In the genomic region with DNA sequence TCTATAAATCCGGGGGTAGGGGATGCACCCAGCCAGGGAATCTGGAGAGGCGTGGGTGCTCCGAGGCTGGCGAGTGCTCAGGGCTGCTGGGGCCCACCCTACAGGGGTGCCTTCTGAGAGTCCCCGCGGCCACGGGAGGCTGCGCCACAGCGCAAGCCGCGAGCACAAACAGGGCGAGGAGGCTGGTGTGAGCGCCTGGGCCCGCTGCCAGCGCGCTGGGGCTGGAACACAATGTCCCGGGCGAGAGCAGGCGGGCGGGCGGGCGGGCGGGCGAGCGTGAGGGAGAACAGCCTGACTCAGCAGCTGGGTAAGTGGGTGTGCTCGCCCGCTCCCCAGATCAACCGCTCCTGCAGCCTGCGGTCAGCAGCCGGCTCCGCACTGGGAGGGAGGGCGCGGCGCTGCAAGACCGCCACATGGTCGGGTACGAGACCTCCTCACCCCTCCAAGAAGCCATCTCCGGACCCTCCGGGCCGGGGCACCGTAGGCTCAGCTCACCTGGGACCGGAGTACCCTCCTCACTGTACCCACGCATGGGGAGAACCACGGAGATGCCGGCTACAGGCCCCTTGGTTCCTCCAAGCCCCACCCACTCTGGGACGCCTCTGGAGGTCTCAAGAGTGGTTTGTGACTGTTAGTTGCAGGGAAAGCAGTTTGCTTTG, we compare ENCODE assay signal across 8 mouse cellular contexts. TPM values are rescaled to one million over a fixed set of nuclear protein-coding genes. Genes with fewer than 3 reads are reported as not detected.
DNase-seq lines count a peak whose midpoint lies in the region; ATAC-seq and TF ChIP-seq lines count a peak whose summit lies in the region.

No protein-coding gene starts in this region.

- no peaks in the 10 kb centered on the region for H3K36me3 ChIP-seq in forebrain, embryonic 11.5 days (ENCODE audit: control insufficient read depth, insufficient read depth, low read length)
- H3K36me3 ChIP-seq in liver, postnatal 0 days (replicated peaks; ENCODE audit: insufficient read depth, low read length): no peaks in the 10 kb centered on the region
- H3K36me3 ChIP-seq in neural tube, embryonic 15.5 days: no peaks in the 10 kb centered on the region
- no peaks in the 10 kb centered on the region for H3K36me3 ChIP-seq in thymus, adult 2 months (ENCODE audit: control insufficient read depth, insufficient read depth, low read length)

- no peak for TF ChIP-seq CTCF in bone marrow macrophage, adult 2 months (IDR thresholded peaks at IDR 0.05; ENCODE audit: low read depth, low read length)
- no peak for TF ChIP-seq CTCF in liver, postnatal 0 days (IDR thresholded peaks at IDR 0.05; ENCODE audit: low read depth)
- TF ChIP-seq CTCF in thymus, adult 2 months (IDR thresholded peaks at IDR 0.05; ENCODE audit: borderline replicate concordance, control insufficient read depth, extremely low read depth, insufficient read depth, low read length, poor library complexity): no peak

- no peak overlapping the region for H3K27ac ChIP-seq in bone marrow macrophage, adult 2 months (ENCODE audit: insufficient read depth, low read depth, low read length)
- H3K27ac ChIP-seq in forebrain, embryonic 11.5 days (ENCODE audit: low read depth, low read length): peak overlapping the region; percentile 50; the same call in 1 of the 2 replicates
- peak overlapping the region; percentile 98 for H3K27ac ChIP-seq in liver, postnatal 0 days (ENCODE audit: low read depth)
- H3K27ac ChIP-seq in neural tube, embryonic 15.5 days (replicated peaks): peak overlapping the region; percentile 77
- peak overlapping the region; percentile 89 for H3K27ac ChIP-seq in thymus, adult 2 months (ENCODE audit: control insufficient read depth, insufficient read depth, low read length)

- intact Hi-C loops in heart, postnatal 14 days (cut with DNase I): no loop called here

- no peak for TF ChIP-seq POLR2A in bone marrow macrophage, adult 2 months (IDR thresholded peaks at IDR 0.05; ENCODE audit: borderline replicate concordance, low read depth, low read length)
- TF ChIP-seq POLR2A in thymus, adult 2 months (IDR thresholded peaks at IDR 0.05; ENCODE audit: control insufficient read depth, extremely low read depth, insufficient read depth, low read length, poor library complexity): no peak; the same call in 1 of the 2 replicates

- peaks cover 8% of the 10 kb centered on the region for H3K27me3 ChIP-seq in forebrain, embryonic 11.5 days (ENCODE audit: control insufficient read depth, insufficient read depth, low read length)
- no peaks in the 10 kb centered on the region for H3K27me3 ChIP-seq in liver, postnatal 0 days (ENCODE audit: insufficient read depth, low read length)
- H3K27me3 ChIP-seq in neural tube, embryonic 15.5 days (replicated peaks): peaks cover 22% of the 10 kb centered on the region
- H3K27me3 ChIP-seq in thymus, adult 2 months (ENCODE audit: control insufficient read depth, insufficient read depth, low read length): no peaks in the 10 kb centered on the region

- H3K4me3 ChIP-seq in bone marrow macrophage, adult 2 months (ENCODE audit: insufficient read depth, low read length): peak overlapping the region; percentile 56
- H3K4me3 ChIP-seq in forebrain, embryonic 11.5 days (ENCODE audit: low read depth, low read length): peak overlapping the region; percentile 41
- peak overlapping the region; percentile 44 for H3K4me3 ChIP-seq in liver, postnatal 0 days (ENCODE audit: low read depth, low read length)
- H3K4me3 ChIP-seq in neural tube, embryonic 15.5 days (replicated peaks): peak overlapping the region; percentile 53
- H3K4me3 ChIP-seq in thymus, adult 2 months (ENCODE audit: control insufficient read depth, insufficient read depth, low read length): peak overlapping the region; percentile 51

- no peaks in the 10 kb centered on the region for H3K9me3 ChIP-seq in forebrain, embryonic 11.5 days (ENCODE audit: control insufficient read depth, low read length)
- H3K9me3 ChIP-seq in liver, postnatal 0 days (ENCODE audit: low read length): no peaks in the 10 kb centered on the region
- H3K9me3 ChIP-seq in neural tube, embryonic 15.5 days (replicated peaks): no peaks in the 10 kb centered on the region

- peak overlapping the region; percentile 63 for H3K9ac ChIP-seq in forebrain, embryonic 11.5 days (ENCODE audit: low read length)
- peak overlapping the region; percentile 70 for H3K9ac ChIP-seq in liver, postnatal 0 days (replicated peaks)
- H3K9ac ChIP-seq in neural tube, embryonic 15.5 days (replicated peaks): peak overlapping the region; percentile 69

- ATAC-seq in CD4-positive, CD25-positive, alpha-beta regulatory T cell, adult 4 months: peak; percentile 13
- peak; percentile 70 for ATAC-seq in forebrain, embryonic 11.5 days (replicated peaks; ENCODE audit: low FRiP score)
- ATAC-seq in liver, postnatal 0 days: peak; percentile 72
- ATAC-seq in neural tube, embryonic 15.5 days (ENCODE audit: low FRiP score): peak; percentile 62; the same call in 1 of the 2 replicates

- H3K4me1 ChIP-seq in bone marrow macrophage, adult 2 months (ENCODE audit: control insufficient read depth, insufficient read depth, low read length): peaks cover 28% of the 10 kb centered on the region
- peaks cover 13% of the 10 kb centered on the region for H3K4me1 ChIP-seq in forebrain, embryonic 11.5 days (replicated peaks; ENCODE audit: control insufficient read depth, insufficient read depth, low read length)
- peaks cover 77% of the 10 kb centered on the region for H3K4me1 ChIP-seq in liver, postnatal 0 days (ENCODE audit: insufficient read depth)
- H3K4me1 ChIP-seq in neural tube, embryonic 15.5 days: peaks cover 37% of the 10 kb centered on the region
- H3K4me1 ChIP-seq in thymus, adult 2 months (replicated peaks; ENCODE audit: control insufficient read depth, insufficient read depth, low read length): peaks cover 69% of the 10 kb centered on the region

- peak; percentile 81 for DNase-seq in forebrain, embryonic 11.5 days (ENCODE audit: low spot score)
- DNase-seq in heart, postnatal 14 days: peak; percentile 95 to 99
- peak; percentile 85 to 90 for DNase-seq in kidney, postnatal 4 days
- DNase-seq in liver, postnatal 0 days: peak; percentile 91
- DNase-seq in thymus, adult 2 months: peak; percentile 78

- H3K4me2 ChIP-seq in forebrain, embryonic 11.5 days (ENCODE audit: low read depth, low read length, severe bottlenecking): peak overlapping the region; percentile 94
- peak overlapping the region; percentile 76 for H3K4me2 ChIP-seq in liver, postnatal 0 days (ENCODE audit: low read depth, low read length)
- peak overlapping the region; percentile 98 for H3K4me2 ChIP-seq in neural tube, embryonic 15.5 days

- WGBS in forebrain, embryonic 11.5 days: 1% methylated on average over 46 of the region's 46 CpGs
- 1% methylated on average over 32 of the region's 46 CpGs for WGBS in liver, postnatal 0 days (ENCODE audit: insufficient replicate concordance)
- 2% methylated on average over 23 of the region's 46 CpGs for WGBS in neural tube, embryonic 15.5 days
- under 1% methylated on average over 40 of the region's 46 CpGs for WGBS in thymus, adult 2 months

- peak; percentile 45; the same call in 1 of the 2 replicates for TF ChIP-seq EP300 in liver, postnatal 0 days (IDR thresholded peaks at IDR 0.05; ENCODE audit: low read depth)

RNA-seq across cellular contexts. Expression of gene Fkbp5, which starts 0.8 kb away (rescaled TPM):
- polyA plus RNA-seq in CD4-positive, CD25-positive, alpha-beta regulatory T cell, adult 4 months (2017; shearing (Covaris generic)): 10 to 100 TPM; 17.4 to 17.8 TPM
- polyA plus RNA-seq in bone marrow macrophage, adult 2 months (2012; ENCODE audit: insufficient read depth, insufficient read length, missing spikeins): 4.4 and 4.7 TPM in 2 replicates
- polyA plus RNA-seq in forebrain, embryonic 11.5 days (2014; fragmentation: Nextera tagmentation; extraction: Ambion mirVana): 11.4 and 11.5 TPM in 2 replicates
- total RNA-seq in heart, postnatal 14 days (2021): 10 to 100 TPM; 36.9 to 41.0 TPM
- 25.9 and 29.0 TPM in 2 replicates for polyA plus RNA-seq in liver, postnatal 0 days (2015; fragmentation: Nextera tagmentation; extraction: Ambion mirVana)
- polyA plus RNA-seq in neural tube, embryonic 15.5 days (2015; fragmentation: Nextera tagmentation; extraction: Ambion mirVana): 27.2 and 51.1 TPM in 2 replicates
- polyA plus RNA-seq in thymus, adult 2 months (2012; rRNA removed): 157 and 179 TPM in 2 replicates

RNA-seq across cellular contexts. Expression of gene Armc12, which starts 12.5 kb away (rescaled TPM):
- not detected for polyA plus RNA-seq in CD4-positive, CD25-positive, alpha-beta regulatory T cell, adult 4 months (2017; shearing (Covaris generic))
- not detected in 2 replicates for polyA plus RNA-seq in bone marrow macrophage, adult 2 months (2012; ENCODE audit: insufficient read depth, insufficient read length, missing spikeins)
- not detected in 2 replicates for polyA plus RNA-seq in forebrain, embryonic 11.5 days (2014; fragmentation: Nextera tagmentation; extraction: Ambion mirVana)
- not detected for total RNA-seq in heart, postnatal 14 days (2021)
- not detected in 2 replicates for polyA plus RNA-seq in liver, postnatal 0 days (2015; fragmentation: Nextera tagmentation; extraction: Ambion mirVana)
- polyA plus RNA-seq in neural tube, embryonic 15.5 days (2015; fragmentation: Nextera tagmentation; extraction: Ambion mirVana): not detected in 2 replicates
- polyA plus RNA-seq in thymus, adult 2 months (2012; rRNA removed): 0.33 and 0.58 TPM in 2 replicates

RNA-seq across cellular contexts. Expression of gene Clpsl2, which starts 31.1 kb away (rescaled TPM):
- not detected for polyA plus RNA-seq in CD4-positive, CD25-positive, alpha-beta regulatory T cell, adult 4 months (2017; shearing (Covaris generic))
- polyA plus RNA-seq in bone marrow macrophage, adult 2 months (2012; ENCODE audit: insufficient read depth, insufficient read length, missing spikeins): not detected in 2 replicates
- not detected in 2 replicates for polyA plus RNA-seq in forebrain, embryonic 11.5 days (2014; fragmentation: Nextera tagmentation; extraction: Ambion mirVana)
- not detected for total RNA-seq in heart, postnatal 14 days (2021)
- polyA plus RNA-seq in liver, postnatal 0 days (2015; fragmentation: Nextera tagmentation; extraction: Ambion mirVana): not detected in 2 replicates
- polyA plus RNA-seq in neural tube, embryonic 15.5 days (2015; fragmentation: Nextera tagmentation; extraction: Ambion mirVana): not detected in 2 replicates
- not detected in 2 replicates for polyA plus RNA-seq in thymus, adult 2 months (2012; rRNA removed)

RNA-seq across cellular contexts. Expression of gene Clps, which starts 42.5 kb away (rescaled TPM):
- not detected for polyA plus RNA-seq in CD4-positive, CD25-positive, alpha-beta regulatory T cell, adult 4 months (2017; shearing (Covaris generic))
- polyA plus RNA-seq in bone marrow macrophage, adult 2 months (2012; ENCODE audit: insufficient read depth, insufficient read length, missing spikeins): not detected in 2 replicates
- not detected in 2 replicates for polyA plus RNA-seq in forebrain, embryonic 11.5 days (2014; fragmentation: Nextera tagmentation; extraction: Ambion mirVana)
- total RNA-seq in heart, postnatal 14 days (2021): not detected
- polyA plus RNA-seq in liver, postnatal 0 days (2015; fragmentation: Nextera tagmentation; extraction: Ambion mirVana): 1.2 and 26.9 TPM in 2 replicates
- 20.5 TPM in 1 of 2 replicates, not detected in the other for polyA plus RNA-seq in neural tube, embryonic 15.5 days (2015; fragmentation: Nextera tagmentation; extraction: Ambion mirVana)
- 1.3 and 5.4 TPM in 2 replicates for polyA plus RNA-seq in thymus, adult 2 months (2012; rRNA removed)

RNA-seq across cellular contexts. Expression of gene Lhfpl5, which starts 57.4 kb away (rescaled TPM):
- polyA plus RNA-seq in CD4-positive, CD25-positive, alpha-beta regulatory T cell, adult 4 months (2017; shearing (Covaris generic)): 1 to 10 TPM; 1.1 to 1.3 TPM
- not detected in 2 replicates for polyA plus RNA-seq in bone marrow macrophage, adult 2 months (2012; ENCODE audit: insufficient read depth, insufficient read length, missing spikeins)
- polyA plus RNA-seq in forebrain, embryonic 11.5 days (2014; fragmentation: Nextera tagmentation; extraction: Ambion mirVana): 0.84 and 1.5 TPM in 2 replicates
- not detected for total RNA-seq in heart, postnatal 14 days (2021)
- polyA plus RNA-seq in liver, postnatal 0 days (2015; fragmentation: Nextera tagmentation; extraction: Ambion mirVana): not detected in 2 replicates
- polyA plus RNA-seq in neural tube, embryonic 15.5 days (2015; fragmentation: Nextera tagmentation; extraction: Ambion mirVana): 17.5 and 20.2 TPM in 2 replicates
- 0.24 and 0.27 TPM in 2 replicates for polyA plus RNA-seq in thymus, adult 2 months (2012; rRNA removed)

Comparison
In these comparisons a context has a peak if more than half of its experiments do, and no peak if none do; other contexts are left out.
1. ATAC-seq: peak in every context shown above with its lines; median percentile 72 in liver, postnatal 0 days; 70 in forebrain, embryonic 11.5 days; 62 in neural tube, embryonic 15.5 days; 13 in CD4-positive, CD25-positive, alpha-beta regulatory T cell, adult 4 months.